Mouse (Mus musculus): ENCODE measurements around the gene Fam98a. TPM values are rescaled to one million over a fixed set of nuclear protein-coding genes. Genes with fewer than 3 reads are reported as not detected.

The Fam98a gene
- 25.7 and 29.5 TPM in 2 replicates for polyA plus RNA-seq (2016; fragmentation: Nextera tagmentation; extraction: Ambion mirVana)

GRCm38 (mm10) chr17:75551512-75552400, at the start of gene Fam98a:
Gene Fam98a, minus strand, starts transcription at chr17:75551946.
- H3K4me1 ChIP-seq, result peaks cover 9% of the 10 kb centered on the region; the same call in 1 of the 2 replicates
- H3K36me3 ChIP-seq, result no peaks in the 10 kb centered on the region
- peak within 1 kb of the TSS; percentile 77 for H3K4me2 ChIP-seq (replicated peaks)
- H3K27ac ChIP-seq, result no peak within 1 kb of the TSS
- WGBS, result under 1% methylated on average over 56 of the region's 56 CpGs
- no peaks in the 10 kb centered on the region for H3K27me3 ChIP-seq
- peak within 1 kb of the TSS; percentile 78 for H3K9ac ChIP-seq
- peak within 1 kb of the TSS; percentile 87 for H3K4me3 ChIP-seq
- no peaks in the 10 kb centered on the region for H3K9me3 ChIP-seq
- ATAC-seq (ENCODE audit: insufficient number of reproducible peaks, insufficient read depth, low FRiP score, low TSS enrichment), result peak; percentile 99

GRCm38 (mm10) chr17:75598652-75599051, 46.9 kb upstream of the Fam98a start:
- H3K4me1 ChIP-seq, result no peaks in the 10 kb centered on the region
- no peak for ATAC-seq (ENCODE audit: insufficient number of reproducible peaks, insufficient read depth, low FRiP score, low TSS enrichment)
- WGBS, result 86% methylated on average over 3 of the region's 3 CpGs

GRCm38 (mm10) chr17:75582738-75583137, 31.0 kb upstream of the Fam98a start:
- no peak overlapping the region for H3K9ac ChIP-seq
- no peaks in the 10 kb centered on the region for H3K9me3 ChIP-seq
- ATAC-seq (ENCODE audit: insufficient number of reproducible peaks, insufficient read depth, low FRiP score, low TSS enrichment), result no peak
- no peaks in the 10 kb centered on the region for H3K4me1 ChIP-seq
- H3K36me3 ChIP-seq, result no peaks in the 10 kb centered on the region
- H3K27ac ChIP-seq, result no peak overlapping the region
- H3K4me2 ChIP-seq (replicated peaks), result no peak overlapping the region
- WGBS, result 97% methylated on average over 1 of the region's 1 CpGs
- H3K4me3 ChIP-seq, result no peak overlapping the region
- no peaks in the 10 kb centered on the region for H3K27me3 ChIP-seq

More at GRCm38 (mm10) chr17:75598652-75599051, 46.9 kb upstream of the Fam98a start:
- Histone ChIP-seq H3K36me3 (no peaks in the 10 kb centered on the region), H3K9ac (no peak overlapping the region), H3K4me2 (replicated peaks) (no peak overlapping the region), H3K27ac (no peak overlapping the region), H3K4me3 (no peak overlapping the region), H3K27me3 (no peaks in the 10 kb centered on the region), H3K9me3 (no peaks in the 10 kb centered on the region)

GRCm38 (mm10) chr17:75575608-75576007, 23.9 kb upstream of the Fam98a start:
- ATAC-seq (ENCODE audit: insufficient number of reproducible peaks, insufficient read depth, low FRiP score, low TSS enrichment), result no peak
- H3K4me2 ChIP-seq (replicated peaks), result no peak overlapping the region
- WGBS, result 78% methylated on average over 7 of the region's 7 CpGs
- H3K27ac ChIP-seq, result no peak overlapping the region
- no peaks in the 10 kb centered on the region for H3K36me3 ChIP-seq
- H3K9me3 ChIP-seq, result no peaks in the 10 kb centered on the region
- H3K4me1 ChIP-seq, result no peaks in the 10 kb centered on the region
- H3K27me3 ChIP-seq, result no peaks in the 10 kb centered on the region
- no peak overlapping the region for H3K9ac ChIP-seq
- no peak overlapping the region for H3K4me3 ChIP-seq

- no peak overlapping the region for H3K9ac ChIP-seq
- H3K36me3 ChIP-seq, result no peaks in the 10 kb centered on the region
- H3K9me3 ChIP-seq, result 0 out of 2 replicates have a peak, but pooled peaks cover 6% of the 10 kb centered on the region
- no peaks in the 10 kb centered on the region for H3K27me3 ChIP-seq
- WGBS, result 91% methylated on average over 2 of the region's 2 CpGs
- H3K4me3 ChIP-seq, result no peak overlapping the region
- no peaks in the 10 kb centered on the region for H3K4me1 ChIP-seq
- no peak for ATAC-seq (ENCODE audit: insufficient number of reproducible peaks, insufficient read depth, low FRiP score, low TSS enrichment)
- H3K4me2 ChIP-seq (replicated peaks), result no peak overlapping the region
- no peak overlapping the region for H3K27ac ChIP-seq
Measured at GRCm38 (mm10) chr17:75558041-75558440, 6.3 kb upstream of the Fam98a start.

- 45% methylated on average over 3 of the region's 3 CpGs for WGBS
- no peak overlapping the region for H3K27ac ChIP-seq
- H3K9me3 ChIP-seq, result 0 out of 2 replicates have a peak, but pooled peaks cover 6% of the 10 kb centered on the region
- no peak overlapping the region for H3K4me3 ChIP-seq
- H3K9ac ChIP-seq, result no peak overlapping the region
- no peaks in the 10 kb centered on the region for H3K36me3 ChIP-seq
- no peaks in the 10 kb centered on the region for H3K4me1 ChIP-seq
- no peak for ATAC-seq (ENCODE audit: insufficient number of reproducible peaks, insufficient read depth, low FRiP score, low TSS enrichment)
- H3K27me3 ChIP-seq, result no peaks in the 10 kb centered on the region
- H3K4me2 ChIP-seq (replicated peaks), result no peak overlapping the region
Measured at GRCm38 (mm10) chr17:75557031-75557430, 5.3 kb upstream of the Fam98a start.

- H3K27ac ChIP-seq, result no peak overlapping the region
- 41% methylated on average over 11 of the region's 11 CpGs for WGBS
- no peaks in the 10 kb centered on the region for H3K27me3 ChIP-seq
- no peak for ATAC-seq (ENCODE audit: insufficient number of reproducible peaks, insufficient read depth, low FRiP score, low TSS enrichment)
- H3K36me3 ChIP-seq, result peaks cover 5% of the 10 kb centered on the region; the same call in 1 of the 2 replicates
- H3K4me3 ChIP-seq, result peak overlapping the region; percentile 87
- H3K9me3 ChIP-seq, result no peaks in the 10 kb centered on the region
- peak overlapping the region; percentile 78 for H3K9ac ChIP-seq
- peaks cover 9% of the 10 kb centered on the region; the same call in 1 of the 2 replicates for H3K4me1 ChIP-seq
- peak overlapping the region; percentile 77 for H3K4me2 ChIP-seq (replicated peaks)
Measured at GRCm38 (mm10) chr17:75550771-75551413, 854 bp downstream of the Fam98a start.

- Histone ChIP-seq H3K27me3 (no peaks in the 10 kb centered on the region), H3K36me3 (peaks cover 34% of the 10 kb centered on the region), H3K4me1 (peaks cover 5% of the 10 kb centered on the region; the same call in 1 of the 2 replicates), H3K4me3 (no peak overlapping the region), H3K9me3 (no peaks in the 10 kb centered on the region), H3K4me2 (replicated peaks) (no peak overlapping the region), H3K27ac (no peak overlapping the region), H3K9ac (no peak overlapping the region)
- 90% methylated on average over 7 of the region's 7 CpGs for WGBS
- ATAC-seq (ENCODE audit: insufficient number of reproducible peaks, insufficient read depth, low FRiP score, low TSS enrichment), result no peak
Measured at GRCm38 (mm10) chr17:75544262-75544661, 7.5 kb downstream of the Fam98a start.

- ATAC-seq (ENCODE audit: insufficient number of reproducible peaks, insufficient read depth, low FRiP score, low TSS enrichment), result no peak
- H3K4me3 ChIP-seq, result no peak overlapping the region
- peaks cover 5% of the 10 kb centered on the region; the same call in 1 of the 2 replicates for H3K4me1 ChIP-seq
- H3K27ac ChIP-seq, result no peak overlapping the region
- H3K4me2 ChIP-seq (replicated peaks), result no peak overlapping the region
- H3K27me3 ChIP-seq, result no peaks in the 10 kb centered on the region
- no peaks in the 10 kb centered on the region for H3K9me3 ChIP-seq
- no peak overlapping the region for H3K9ac ChIP-seq
- 90% methylated on average over 7 of the region's 7 CpGs for WGBS
- peaks cover 42% of the 10 kb centered on the region for H3K36me3 ChIP-seq
Measured at GRCm38 (mm10) chr17:75543434-75543833, 8.3 kb downstream of the Fam98a start.

- 79% methylated on average over 5 of the region's 5 CpGs for WGBS
- no peak for ATAC-seq (ENCODE audit: insufficient number of reproducible peaks, insufficient read depth, low FRiP score, low TSS enrichment)
- Histone ChIP-seq H3K27ac (no peak overlapping the region), H3K9me3 (no peaks in the 10 kb centered on the region), H3K4me2 (replicated peaks) (no peak overlapping the region), H3K36me3 (peaks cover 31% of the 10 kb centered on the region), H3K27me3 (no peaks in the 10 kb centered on the region), H3K9ac (no peak overlapping the region), H3K4me3 (no peak overlapping the region), H3K4me1 (no peaks in the 10 kb centered on the region)
Measured at GRCm38 (mm10) chr17:75539841-75540240, 11.9 kb downstream of the Fam98a start.

- no peak overlapping the region for H3K27ac ChIP-seq
- 85% methylated on average over 6 of the region's 6 CpGs for WGBS
- no peaks in the 10 kb centered on the region for H3K4me1 ChIP-seq
- ATAC-seq (ENCODE audit: insufficient number of reproducible peaks, insufficient read depth, low FRiP score, low TSS enrichment), result no peak
- H3K4me2 ChIP-seq (replicated peaks), result no peak overlapping the region
- no peak overlapping the region for H3K4me3 ChIP-seq
- H3K36me3 ChIP-seq, result peaks cover 24% of the 10 kb centered on the region
- H3K27me3 ChIP-seq, result no peaks in the 10 kb centered on the region
- H3K9me3 ChIP-seq, result no peaks in the 10 kb centered on the region
- no peak overlapping the region for H3K9ac ChIP-seq
Measured at GRCm38 (mm10) chr17:75539130-75539529, 12.6 kb downstream of the Fam98a start.

- Histone ChIP-seq H3K27ac (no peak overlapping the region), H3K4me2 (replicated peaks) (no peak overlapping the region), H3K4me1 (no peaks in the 10 kb centered on the region), H3K27me3 (no peaks in the 10 kb centered on the region), H3K9ac (no peak overlapping the region), H3K4me3 (no peak overlapping the region), H3K9me3 (no peaks in the 10 kb centered on the region), H3K36me3 (peaks cover 23% of the 10 kb centered on the region)
- ATAC-seq (ENCODE audit: insufficient number of reproducible peaks, insufficient read depth, low FRiP score, low TSS enrichment), result no peak
- WGBS, result 93% methylated on average over 12 of the region's 12 CpGs
Measured at GRCm38 (mm10) chr17:75538431-75538830, 13.3 kb downstream of the Fam98a start.
